Mouse (Mus musculus): ENCODE data around the gene E2f4. TPM values are rescaled to one million over a fixed set of nuclear protein-coding genes. Genes with fewer than 3 reads are reported as not detected.

The E2f4 gene
- polyA plus RNA-seq, 1 experiment from 2014 or later: 124 TPM

GRCm38 (mm10) chr8:105353583-105354135 lies 56.2 kb downstream of the E2f4 start:
- WGBS: 80% methylated on average over 8 of the region's 8 CpGs
- Histone ChIP-seq H3K4me3 (no peak overlapping the region), H3K27ac (replicated peaks) (no peak overlapping the region), H3K27me3 (ENCODE audit: low read depth, poor library complexity, severe bottlenecking) (peaks cover 47% of the 10 kb centered on the region), H3K9me3 (replicated peaks) (no peaks in the 10 kb centered on the region), H3K4me1 (peaks cover 43% of the 10 kb centered on the region), H3K36me3 (peaks cover 35% of the 10 kb centered on the region)
- DNase-seq (ENCODE audit: low spot score): no peak

GRCm38 (mm10) chr8:105354549-105354948 lies 57.1 kb downstream of the E2f4 start:
- Histone ChIP-seq H3K4me3 (no peak overlapping the region), H3K36me3 (peaks cover 35% of the 10 kb centered on the region), H3K4me1 (peaks cover 43% of the 10 kb centered on the region)

More at GRCm38 (mm10) chr8:105354549-105354948, 57.1 kb downstream of the E2f4 start:
- Histone ChIP-seq H3K27ac (replicated peaks) (no peak overlapping the region), H3K27me3 (ENCODE audit: low read depth, poor library complexity, severe bottlenecking) (peaks cover 44% of the 10 kb centered on the region), H3K9me3 (replicated peaks) (no peaks in the 10 kb centered on the region)
- DNase-seq (ENCODE audit: low spot score): no peak
- WGBS: 88% methylated on average over 4 of the region's 4 CpGs

MicroRNA genes within 50 kb of the gene (microRNA counts, 519-probe panel; counts per million panel counts)
- microRNA mmu-miR-328: 2,695 counts per million, percentile 8 among the panel's probes with 10 or more counts

Small RNA genes lying within 50 kb of the gene (microRNA-seq; reads per million reads assigned to microRNA genes)
- gene Gm27320 (not detected), gene Mir328 (191 reads per million, percentile 59 among the genes with 10 or more reads in this experiment)

Other genes starting within 250 kb of the E2f4 start
- not detected in 2 replicates for gene Ces3a, start 249.1 kb upstream of the E2f4 start, polyA plus RNA-seq (2016; fragmentation: Nextera tagmentation; extraction: Ambion mirVana)
- gene Ces3b, start 213.9 kb upstream of the E2f4 start, polyA plus RNA-seq (2016; fragmentation: Nextera tagmentation; extraction: Ambion mirVana): not detected in 2 replicates
- not detected in 2 replicates for gene Ces4a, start 165.9 kb upstream of the E2f4 start, polyA plus RNA-seq (2016; fragmentation: Nextera tagmentation; extraction: Ambion mirVana)
- gene Cbfb, start 127.0 kb upstream of the E2f4 start, polyA plus RNA-seq (2016; fragmentation: Nextera tagmentation; extraction: Ambion mirVana): 41.8 and 46.7 TPM in 2 replicates
- 27.1 and 28.5 TPM in 2 replicates for gene D230025D16Rik, start 72.5 kb upstream of the E2f4 start, polyA plus RNA-seq (2016; fragmentation: Nextera tagmentation; extraction: Ambion mirVana)
- gene B3gnt9, start 42.5 kb upstream of the E2f4 start, polyA plus RNA-seq (2016; fragmentation: Nextera tagmentation; extraction: Ambion mirVana): 2.4 and 4.2 TPM in 2 replicates
- 13.6 and 14.6 TPM in 2 replicates for gene Tradd, start 33.1 kb upstream of the E2f4 start, polyA plus RNA-seq (2016; fragmentation: Nextera tagmentation; extraction: Ambion mirVana)
- 0.64 and 0.72 TPM in 2 replicates for gene Fbxl8, start 33.0 kb upstream of the E2f4 start, polyA plus RNA-seq (2016; fragmentation: Nextera tagmentation; extraction: Ambion mirVana)
- 0.10 TPM in 1 of 2 replicates, not detected in the other for gene Hsf4, start 27.9 kb upstream of the E2f4 start, polyA plus RNA-seq (2016; fragmentation: Nextera tagmentation; extraction: Ambion mirVana)
- 1.4 and 2.3 TPM in 2 replicates for gene Nol3, start 21.5 kb upstream of the E2f4 start, polyA plus RNA-seq (2016; fragmentation: Nextera tagmentation; extraction: Ambion mirVana)
- gene 4931428F04Rik, start 7.8 kb upstream of the E2f4 start, polyA plus RNA-seq (2016; fragmentation: Nextera tagmentation; extraction: Ambion mirVana): 26.4 and 36.8 TPM in 2 replicates
- 10.2 and 11.4 TPM in 2 replicates for gene Exoc3l, start 1.6 kb upstream of the E2f4 start, polyA plus RNA-seq (2016; fragmentation: Nextera tagmentation; extraction: Ambion mirVana)
- gene Elmo3, start 7.9 kb downstream of the E2f4 start, polyA plus RNA-seq (2016; fragmentation: Nextera tagmentation; extraction: Ambion mirVana): 1.3 and 1.5 TPM in 2 replicates
- 1.2 and 1.7 TPM in 2 replicates for gene Lrrc29, start 28.6 kb downstream of the E2f4 start, polyA plus RNA-seq (2016; fragmentation: Nextera tagmentation; extraction: Ambion mirVana)
- 105 and 106 TPM in 2 replicates for gene Tmem208, start 28.7 kb downstream of the E2f4 start, polyA plus RNA-seq (2016; fragmentation: Nextera tagmentation; extraction: Ambion mirVana)
- gene Fhod1, start 50.3 kb downstream of the E2f4 start, polyA plus RNA-seq (2016; fragmentation: Nextera tagmentation; extraction: Ambion mirVana): 1.9 and 2.2 TPM in 2 replicates
- 4.1 TPM in 2 replicates for gene Slc9a5, start 51.2 kb downstream of the E2f4 start, polyA plus RNA-seq (2016; fragmentation: Nextera tagmentation; extraction: Ambion mirVana)
- 0.49 and 0.51 TPM in 2 replicates for gene Plekhg4, start 75.6 kb downstream of the E2f4 start, polyA plus RNA-seq (2016; fragmentation: Nextera tagmentation; extraction: Ambion mirVana)
- 0.07 TPM in 1 of 2 replicates, not detected in the other for gene Kctd19, start 115.8 kb downstream of the E2f4 start, polyA plus RNA-seq (2016; fragmentation: Nextera tagmentation; extraction: Ambion mirVana)
- gene Lrrc36, start 115.9 kb downstream of the E2f4 start, polyA plus RNA-seq (2016; fragmentation: Nextera tagmentation; extraction: Ambion mirVana): 2.6 and 3.7 TPM in 2 replicates
- gene Tppp3, start 173.9 kb downstream of the E2f4 start, polyA plus RNA-seq (2016; fragmentation: Nextera tagmentation; extraction: Ambion mirVana): 94.4 and 100.0 TPM in 2 replicates
- 18.6 and 24.0 TPM in 2 replicates for gene Zdhhc1, start 199.2 kb downstream of the E2f4 start, polyA plus RNA-seq (2016; fragmentation: Nextera tagmentation; extraction: Ambion mirVana)
- 28.8 and 30.2 TPM in 2 replicates for gene Hsd11b2, start 221.1 kb downstream of the E2f4 start, polyA plus RNA-seq (2016; fragmentation: Nextera tagmentation; extraction: Ambion mirVana)

All from midbrain, embryonic 10.5 days (tissue).